Mouse (Mus musculus): Measurements from ENCODE around the gene Fuca1.

GRCm38 (mm10) chr4:135930239-135930638, 9.7 kb downstream of the Fuca1 start:
- TF ChIP-seq CTCF (IDR thresholded peaks at IDR 0.05; ENCODE audit: low read depth, low read length): no peak
- no peak for TF ChIP-seq POLR2A (IDR thresholded peaks at IDR 0.05; ENCODE audit: insufficient read depth, low read length)
